Mouse (Mus musculus) thymus, adult 2 months (tissue): ENCODE results near the gene Dnajc13.

Experiments used
- CTCF ChIP-seq: fragments of 200-500 bp; IDR thresholded peaks from 2 replicates; pipeline ENCODE4 v1.5.1; 2012; ENCODE audit warnings: mild to moderate bottlenecking, control low read depth, low read length, moderate library complexity, borderline replicate concordance; ENCODE audit not compliant: control insufficient read depth, poor library complexity, insufficient read depth; ENCODE audit errors: extremely low read depth
- POLR2A ChIP-seq: fragments of 200-500 bp; IDR thresholded peaks from 2 replicates; pipeline ENCODE4 v1.6.1; 2012; ENCODE audit warnings: mild to moderate bottlenecking, low read length, control low read depth, moderate library complexity; ENCODE audit not compliant: control insufficient read depth, poor library complexity, insufficient read depth; ENCODE audit errors: extremely low read depth

DNA sequence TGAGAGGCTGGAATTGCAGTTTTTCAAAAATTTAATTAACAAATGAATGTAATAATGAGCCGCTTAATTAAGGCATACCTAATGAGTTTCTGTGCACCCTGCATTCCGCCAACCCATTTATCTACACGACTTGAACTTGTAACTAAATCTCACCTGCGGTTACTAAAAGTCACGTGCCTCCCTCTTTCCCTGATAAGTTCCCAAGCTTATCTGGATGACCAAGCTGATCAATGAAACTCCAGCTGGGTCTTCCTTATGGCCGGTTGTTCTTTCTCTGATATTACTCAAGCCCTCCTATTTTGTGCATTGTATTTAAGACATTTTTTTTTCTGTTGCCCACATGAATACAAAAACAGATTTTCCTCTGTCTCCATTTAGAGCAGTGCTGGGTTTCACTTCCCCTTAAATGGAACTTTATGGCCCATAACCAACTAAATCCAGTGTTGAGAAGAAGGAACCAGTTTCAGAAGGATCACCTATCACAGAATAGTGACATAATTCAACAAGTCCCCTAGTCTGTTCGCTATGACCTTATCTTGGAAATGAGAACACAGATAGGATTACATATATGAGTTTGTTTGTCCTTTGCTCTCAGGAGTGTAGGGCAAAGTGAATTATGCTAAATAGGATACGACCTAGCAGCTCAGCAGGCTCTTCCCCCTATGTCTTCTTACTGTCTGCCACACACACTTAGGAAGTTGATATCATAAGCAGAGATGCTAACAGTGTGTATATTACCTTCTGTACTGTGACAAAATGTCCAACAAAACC, 18.2 kb upstream of the Dnajc13 start:
- no peak for TF ChIP-seq POLR2A
- TF ChIP-seq CTCF, result no peak
